Mouse (Mus musculus): Measurements from ENCODE around the gene Prkaa1. TPM values are rescaled to one million over a fixed set of nuclear protein-coding genes. Genes with fewer than 3 reads are reported as not detected.

Prkaa1 gene
- total and polyA plus RNA-seq, 2 experiments from 2014 or later: 9.5 to 17.5 TPM

DNA sequence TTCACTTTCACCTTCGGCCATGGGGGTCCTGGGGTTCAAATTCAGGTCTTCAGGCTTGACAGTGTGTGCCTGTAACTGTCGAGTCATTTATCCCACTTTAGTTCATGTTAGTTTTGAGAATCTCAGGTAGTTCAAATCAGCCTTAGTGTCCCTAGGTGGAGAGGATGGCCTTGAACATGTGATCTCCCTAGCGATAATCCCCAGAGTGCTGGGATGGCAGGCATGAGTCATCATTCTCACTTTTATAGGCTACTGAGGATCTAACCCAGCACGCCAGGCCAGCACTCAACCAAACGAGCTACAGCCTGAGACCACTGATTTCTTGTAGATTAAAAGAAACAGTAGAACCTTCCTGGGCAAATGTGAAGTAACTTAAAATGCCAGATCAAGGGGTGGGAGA is 1.6 kb upstream of the Prkaa1 start:
- DNase-seq (ENCODE audit: low spot score): no peak
- Histone ChIP-seq H3K9me3 (ENCODE audit: low read length) (no peaks in the 10 kb centered on the region), H3K27me3 (ENCODE audit: insufficient read depth, low read length) (no peaks in the 10 kb centered on the region), H3K4me3 (ENCODE audit: low read depth, low read length) (no peak overlapping the region), H3K4me2 (ENCODE audit: low read depth, low read length, poor library complexity, severe bottlenecking) (no peak overlapping the region), H3K4me1 (ENCODE audit: insufficient read depth, low read length) (peaks cover 6% of the 10 kb centered on the region), H3K9ac (replicated peaks; ENCODE audit: low read length, poor library complexity, severe bottlenecking) (no peak overlapping the region), H3K36me3 (ENCODE audit: insufficient read depth, low read length) (no peaks in the 10 kb centered on the region), H3K27ac (ENCODE audit: low read depth, low read length) (no peak overlapping the region)
- TF ChIP-seq CTCF (IDR thresholded peaks at IDR 0.05): no peak
- ATAC-seq (ENCODE audit: low FRiP score): no peak
- 72% methylated on average over 5 of the region's 5 CpGs for WGBS

DNA sequence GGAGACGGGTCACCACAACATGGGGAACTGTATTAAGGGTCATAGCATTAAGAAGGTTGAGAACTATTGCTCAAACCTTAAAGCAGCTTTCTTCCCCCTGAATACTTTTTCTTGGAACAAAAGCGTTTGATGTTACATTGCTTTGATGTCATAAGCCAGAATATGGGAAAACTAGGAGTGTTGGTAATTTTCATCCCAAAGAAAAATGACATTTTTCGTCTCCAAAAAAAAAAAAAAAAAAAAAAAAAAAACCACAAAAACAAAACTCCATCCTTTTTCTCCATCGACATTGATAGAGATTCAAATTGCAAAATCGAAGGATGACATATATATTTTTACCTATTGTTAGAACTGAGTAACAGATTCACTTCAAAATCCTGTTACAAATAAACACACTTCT is 947 bp upstream of the Prkaa1 start:
- no peak for ATAC-seq (ENCODE audit: low FRiP score)
- Histone ChIP-seq H3K27ac (ENCODE audit: low read depth, low read length) (no peak overlapping the region), H3K27me3 (ENCODE audit: insufficient read depth, low read length) (no peaks in the 10 kb centered on the region), H3K4me1 (ENCODE audit: insufficient read depth, low read length) (peaks cover 6% of the 10 kb centered on the region), H3K9ac (replicated peaks; ENCODE audit: low read length, poor library complexity, severe bottlenecking) (no peak overlapping the region), H3K4me3 (ENCODE audit: low read depth, low read length) (peak overlapping the region; percentile 61), H3K36me3 (ENCODE audit: insufficient read depth, low read length) (no peaks in the 10 kb centered on the region), H3K4me2 (ENCODE audit: low read depth, low read length, poor library complexity, severe bottlenecking) (peak overlapping the region; percentile 76), H3K9me3 (ENCODE audit: low read length) (no peaks in the 10 kb centered on the region)
- DNase-seq (ENCODE audit: low spot score): no peak
- TF ChIP-seq CTCF (IDR thresholded peaks at IDR 0.05): no peak
- WGBS: 67% methylated on average over 5 of the region's 5 CpGs

DNA sequence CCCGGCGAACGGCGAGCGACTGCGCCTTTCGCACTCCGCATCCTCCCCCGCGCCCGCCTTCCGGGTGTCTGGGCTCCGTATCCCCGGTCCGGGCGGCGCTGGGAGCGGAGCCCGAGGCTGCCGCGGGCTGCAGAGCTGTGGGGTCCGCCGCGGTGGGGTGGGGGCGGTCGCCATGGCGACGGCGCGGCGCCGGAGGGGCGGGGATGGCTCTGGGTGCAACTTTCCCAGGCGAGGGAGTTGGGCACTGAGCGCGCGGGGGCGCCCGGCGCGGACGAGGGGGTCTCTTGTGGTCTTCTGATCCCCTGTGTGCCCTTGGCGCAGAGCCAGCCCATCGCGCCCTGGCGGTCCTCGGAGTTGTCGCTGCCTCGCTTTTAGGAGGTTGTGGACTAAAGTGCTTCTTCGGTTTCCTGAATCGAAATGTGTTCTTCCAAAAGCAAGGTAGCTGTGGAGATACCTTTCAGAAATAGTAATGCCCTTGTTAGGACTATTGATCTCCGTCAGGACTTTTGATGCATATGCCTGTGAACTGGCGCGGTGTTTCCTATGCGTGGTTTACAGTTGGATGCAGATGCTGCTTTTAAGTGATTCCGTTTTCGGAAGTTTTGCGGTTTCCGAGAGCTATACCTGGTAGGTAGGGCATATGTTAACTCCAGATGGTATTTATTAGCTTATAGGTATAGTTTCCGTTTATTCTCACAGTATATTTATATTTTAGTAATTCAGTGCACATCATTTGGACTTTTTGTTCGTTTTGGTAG is 539 bp downstream of the Prkaa1 start:
- Histone ChIP-seq H3K4me1 (ENCODE audit: insufficient read depth, low read length) (peaks cover 6% of the 10 kb centered on the region), H3K9me3 (ENCODE audit: low read length) (no peaks in the 10 kb centered on the region), H3K36me3 (ENCODE audit: insufficient read depth, low read length) (no peaks in the 10 kb centered on the region), H3K9ac (replicated peaks; ENCODE audit: low read length, poor library complexity, severe bottlenecking) (peak overlapping the region; percentile 68), H3K4me3 (ENCODE audit: low read depth, low read length) (peak overlapping the region; percentile 61), H3K4me2 (ENCODE audit: low read depth, low read length, poor library complexity, severe bottlenecking) (peak overlapping the region; percentile 76), H3K27me3 (ENCODE audit: insufficient read depth, low read length) (no peaks in the 10 kb centered on the region), H3K27ac (ENCODE audit: low read depth, low read length) (peak overlapping the region; percentile 86)
- peak; percentile 67 for DNase-seq (ENCODE audit: low spot score)
- 2% methylated on average over 46 of the region's 61 CpGs for WGBS
- peak; percentile 88 for ATAC-seq (ENCODE audit: low FRiP score)
- peak; percentile 46 for TF ChIP-seq CTCF (IDR thresholded peaks at IDR 0.05)

DNA sequence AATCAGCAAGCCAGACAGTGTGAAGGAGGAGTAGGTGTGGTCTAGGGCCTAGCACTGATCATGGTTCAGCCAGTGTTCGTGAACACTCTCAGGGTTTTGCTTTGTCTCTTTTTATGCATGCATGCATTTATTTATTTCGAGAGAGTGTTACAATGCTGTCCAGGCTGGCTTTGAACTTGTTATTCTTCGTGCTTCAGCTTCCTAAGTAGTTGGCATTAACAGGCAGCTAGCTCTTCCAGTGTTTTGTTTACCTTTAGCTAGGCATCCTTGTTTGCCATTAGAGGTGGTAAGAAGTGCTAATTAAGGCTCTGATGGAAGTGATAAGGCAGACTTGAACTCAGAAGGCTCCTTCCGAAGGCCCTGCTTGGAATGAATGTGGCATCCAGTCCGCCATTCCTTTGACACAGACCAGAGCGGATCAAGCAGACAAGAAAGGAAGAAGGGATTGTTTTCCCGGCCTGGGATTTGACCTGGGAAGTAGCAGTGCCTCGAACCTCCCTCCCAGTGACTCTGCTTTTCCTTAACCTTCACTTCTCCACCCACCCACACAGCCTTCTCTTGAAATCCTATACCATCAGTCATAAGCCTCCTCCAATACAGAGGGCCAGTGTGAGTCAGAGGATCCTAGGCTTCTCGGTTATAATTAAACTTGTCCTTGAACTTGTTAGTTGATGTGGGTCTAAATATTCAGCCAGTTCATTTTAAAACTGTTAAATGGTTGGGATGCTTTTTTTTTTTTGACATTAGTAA is 1.7 kb downstream of the Prkaa1 start:
- Histone ChIP-seq H3K36me3 (ENCODE audit: insufficient read depth, low read length) (no peaks in the 10 kb centered on the region), H3K27me3 (ENCODE audit: insufficient read depth, low read length) (no peaks in the 10 kb centered on the region), H3K27ac (ENCODE audit: low read depth, low read length) (no peak overlapping the region), H3K4me2 (ENCODE audit: low read depth, low read length, poor library complexity, severe bottlenecking) (peak overlapping the region; percentile 76), H3K9ac (replicated peaks; ENCODE audit: low read length, poor library complexity, severe bottlenecking) (0 out of 2 replicates have a peak overlapping the region, but pooled peaks have one; percentile 68), H3K4me1 (ENCODE audit: insufficient read depth, low read length) (peaks cover 6% of the 10 kb centered on the region), H3K4me3 (ENCODE audit: low read depth, low read length) (peak overlapping the region; percentile 61), H3K9me3 (ENCODE audit: low read length) (no peaks in the 10 kb centered on the region)
- no peak for TF ChIP-seq CTCF (IDR thresholded peaks at IDR 0.05)
- WGBS: 52% methylated on average over 9 of the region's 9 CpGs
- ATAC-seq (ENCODE audit: low FRiP score): no peak
- no peak for DNase-seq (ENCODE audit: low spot score)

GRCm38 (mm10) chr15:5149187-5149586 is 5.5 kb downstream of the Prkaa1 start:
- no peak for DNase-seq (ENCODE audit: low spot score)
- 90% methylated on average over 4 of the region's 4 CpGs for WGBS

GRCm38 (mm10) chr15:5152171-5152570 is 8.5 kb downstream of the Prkaa1 start:
- Histone ChIP-seq H3K36me3 (ENCODE audit: insufficient read depth, low read length) (no peaks in the 10 kb centered on the region), H3K9me3 (ENCODE audit: low read length) (no peaks in the 10 kb centered on the region), H3K27ac (ENCODE audit: low read depth, low read length) (no peak overlapping the region), H3K4me1 (ENCODE audit: insufficient read depth, low read length) (no peaks in the 10 kb centered on the region), H3K27me3 (ENCODE audit: insufficient read depth, low read length) (no peaks in the 10 kb centered on the region), H3K4me3 (ENCODE audit: low read depth, low read length) (no peak overlapping the region), H3K4me2 (ENCODE audit: low read depth, low read length, poor library complexity, severe bottlenecking) (no peak overlapping the region), H3K9ac (replicated peaks; ENCODE audit: low read length, poor library complexity, severe bottlenecking) (no peak overlapping the region)
- 94% methylated on average over 6 of the region's 6 CpGs for WGBS
- ATAC-seq (ENCODE audit: low FRiP score): no peak
- TF ChIP-seq CTCF (IDR thresholded peaks at IDR 0.05): no peak
- no peak for DNase-seq (ENCODE audit: low spot score)

More at GRCm38 (mm10) chr15:5149187-5149586, 5.5 kb downstream of the Prkaa1 start:
- H3K9ac ChIP-seq (replicated peaks; ENCODE audit: low read length, poor library complexity, severe bottlenecking): no peak overlapping the region
- TF ChIP-seq CTCF (IDR thresholded peaks at IDR 0.05): no peak
- no peak overlapping the region for H3K4me3 ChIP-seq (ENCODE audit: low read depth, low read length)
- H3K27ac ChIP-seq (ENCODE audit: low read depth, low read length): no peak overlapping the region
- H3K36me3 ChIP-seq (ENCODE audit: insufficient read depth, low read length): no peaks in the 10 kb centered on the region
- H3K4me1 ChIP-seq (ENCODE audit: insufficient read depth, low read length): peaks cover 6% of the 10 kb centered on the region
- H3K27me3 ChIP-seq (ENCODE audit: insufficient read depth, low read length): no peaks in the 10 kb centered on the region
- no peak for ATAC-seq (ENCODE audit: low FRiP score)
- H3K4me2 ChIP-seq (ENCODE audit: low read depth, low read length, poor library complexity, severe bottlenecking): no peak overlapping the region
- no peaks in the 10 kb centered on the region for H3K9me3 ChIP-seq (ENCODE audit: low read length)

Measured in midbrain, postnatal 0 days (tissue).